Mouse (Mus musculus) cerebellum, adult 2 months (tissue): ENCODE results near the gene Tle2.

Experiments
- CTCF ChIP-seq: fragments of 200-500 bp; IDR thresholded peaks from 2 replicates; pipeline ENCODE4 v1.5.1; 2011; ENCODE audit warnings: low read depth, mild to moderate bottlenecking, control low read depth, low read length, moderate library complexity, borderline replicate concordance; ENCODE audit not compliant: insufficient read depth
- POLR2A ChIP-seq: fragments of 200-500 bp; IDR thresholded peaks from 2 replicates; pipeline ENCODE4 v1.6.1; 2011; ENCODE audit warnings: low read length, control low read depth, borderline replicate concordance; ENCODE audit not compliant: insufficient read depth

GRCm38 (mm10) chr10:81628390-81628789 lies 54.0 kb downstream of the Tle2 start, which contains the start of gene Ankrd24:
- TF ChIP-seq CTCF (no peak), POLR2A (no peak)
